Mouse (Mus musculus): ENCODE results near the gene Gm3776. TPM values are rescaled to one million over a fixed set of nuclear protein-coding genes. Genes with fewer than 3 reads are reported as not detected.
A peak's percentile ranks its signal among the peaks of the same experiment; 100 is the strongest.
"Not testable (repeated sequence)": the region's sequence is repeated elsewhere in the genome, so short reads cannot be mapped to it uniquely, and the experiment has no call there.

Gene Gm3776
- not detected in 2 replicates for polyA plus RNA-seq (2015; fragmentation: Nextera tagmentation; extraction: Ambion mirVana)

DNA sequence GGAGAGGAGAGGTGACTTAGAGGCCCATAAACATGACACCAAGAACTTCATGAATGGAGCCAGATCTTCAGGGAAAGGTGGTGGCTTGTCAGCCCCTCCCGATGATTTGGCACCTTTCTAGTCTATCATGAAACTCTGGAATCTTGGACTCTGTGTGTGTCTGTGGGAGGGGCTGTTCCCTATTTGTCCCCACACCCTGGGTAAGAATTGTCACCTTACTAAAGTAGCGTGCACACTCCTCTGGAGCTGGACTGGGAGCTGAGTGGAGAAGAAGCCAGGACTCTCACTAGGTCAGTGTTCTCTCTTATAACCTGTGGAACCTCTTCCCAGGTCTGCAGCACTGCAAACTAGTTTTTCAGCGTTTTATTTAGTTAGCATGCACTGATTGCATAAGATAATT, at the start of gene Gm3776:
Gm3776 (plus strand) TSS at position 216 of the 400 bp plus-strand sequence.
- H3K9ac ChIP-seq; H3K4me3 ChIP-seq; H3K27ac ChIP-seq (replicated peaks); H3K4me1 ChIP-seq; H3K36me3 ChIP-seq; H3K27me3 ChIP-seq (replicated peaks); H3K9me3 ChIP-seq; ATAC-seq (ENCODE audit: extremely low read depth, insufficient number of reproducible peaks, low FRiP score, low TSS enrichment); H3K4me2 ChIP-seq: not testable (repeated sequence)
- WGBS, result 45% methylated on average over 2 of the region's 3 CpGs

DNA sequence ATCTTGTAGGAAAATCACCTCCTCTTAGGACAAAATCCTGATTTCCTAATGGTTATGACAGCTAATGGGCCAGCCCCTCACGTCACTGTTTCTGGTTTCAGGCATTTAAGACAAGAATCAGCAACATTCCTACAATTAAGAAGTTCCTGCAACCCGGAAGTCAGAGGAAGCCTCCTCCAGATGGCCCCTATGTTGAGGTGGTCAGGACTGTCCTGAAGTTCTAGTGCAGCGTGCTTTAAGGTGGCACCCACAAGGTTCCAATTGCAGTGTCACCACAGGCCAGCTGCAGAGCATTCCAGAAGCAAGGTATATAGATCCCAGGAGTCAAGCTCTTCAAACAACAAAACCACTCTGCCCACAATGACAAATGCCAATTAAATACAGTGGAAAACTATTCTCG, 48.0 kb upstream of the Gm3776 start:
- no peak overlapping the region for H3K4me3 ChIP-seq
- H3K9ac ChIP-seq, result no peak overlapping the region
- H3K4me2 ChIP-seq, result no peak overlapping the region
- WGBS, result 30% methylated on average over 4 of the region's 4 CpGs
- no peak overlapping the region for H3K27ac ChIP-seq (replicated peaks)
- peaks cover 45% of the 10 kb centered on the region for H3K36me3 ChIP-seq
- no peak for ATAC-seq (ENCODE audit: extremely low read depth, insufficient number of reproducible peaks, low FRiP score, low TSS enrichment)
- H3K9me3 ChIP-seq, result no peaks in the 10 kb centered on the region
- H3K4me1 ChIP-seq, result peaks cover 22% of the 10 kb centered on the region
- no peaks in the 10 kb centered on the region for H3K27me3 ChIP-seq (replicated peaks)

DNA sequence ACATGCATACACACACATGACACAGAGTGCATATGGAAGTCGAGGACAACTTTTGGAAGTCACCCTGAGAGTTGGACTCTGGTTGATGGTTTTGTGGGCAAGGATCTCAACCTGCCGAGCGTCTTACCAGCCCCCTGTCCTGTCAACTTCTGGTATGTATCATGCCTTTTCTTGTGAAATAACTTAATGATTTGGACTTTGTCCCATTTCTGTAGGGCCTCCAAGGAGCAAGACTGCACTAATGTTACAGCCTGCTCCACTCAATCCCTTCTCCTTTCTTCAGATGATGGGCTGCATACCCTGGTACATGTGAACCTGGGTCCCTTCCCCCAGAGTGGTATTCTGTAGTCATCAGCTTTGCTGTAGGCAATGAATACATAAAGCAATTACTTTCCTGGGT, 46.9 kb upstream of the Gm3776 start:
- H3K36me3 ChIP-seq, result peaks cover 35% of the 10 kb centered on the region
- no peak for ATAC-seq (ENCODE audit: extremely low read depth, insufficient number of reproducible peaks, low FRiP score, low TSS enrichment)
- H3K27me3 ChIP-seq (replicated peaks), result no peaks in the 10 kb centered on the region
- peaks cover 22% of the 10 kb centered on the region for H3K4me1 ChIP-seq
- no peak overlapping the region for H3K9ac ChIP-seq
- H3K4me2 ChIP-seq, result no peak overlapping the region
- 82% methylated on average over 3 of the region's 3 CpGs for WGBS
- H3K9me3 ChIP-seq, result no peaks in the 10 kb centered on the region
- H3K4me3 ChIP-seq, result no peak overlapping the region
- no peak overlapping the region for H3K27ac ChIP-seq (replicated peaks)

DNA sequence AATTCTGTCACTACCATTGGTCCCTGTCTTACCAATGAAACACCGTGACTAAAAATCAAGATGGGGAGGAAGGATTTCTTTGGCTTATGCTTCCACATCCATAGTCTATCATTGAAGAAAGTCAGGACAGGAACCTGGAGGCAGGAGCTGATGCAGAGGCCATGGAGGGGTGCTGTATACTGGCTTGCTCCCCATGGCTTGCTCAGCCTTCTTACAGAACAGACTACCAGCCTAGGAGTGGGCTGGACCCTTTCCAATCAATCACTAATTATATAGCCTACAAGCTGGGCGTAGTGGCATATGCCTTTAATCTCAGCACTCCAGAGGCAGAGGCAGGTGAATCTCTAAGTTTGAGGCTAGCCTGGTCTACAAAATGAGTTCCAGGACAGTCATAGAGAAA, 46.1 kb upstream of the Gm3776 start:
- 92% methylated on average over 2 of the region's 2 CpGs for WGBS
- no peak for ATAC-seq (ENCODE audit: extremely low read depth, insufficient number of reproducible peaks, low FRiP score, low TSS enrichment)
- peaks cover 28% of the 10 kb centered on the region for H3K36me3 ChIP-seq

DNA sequence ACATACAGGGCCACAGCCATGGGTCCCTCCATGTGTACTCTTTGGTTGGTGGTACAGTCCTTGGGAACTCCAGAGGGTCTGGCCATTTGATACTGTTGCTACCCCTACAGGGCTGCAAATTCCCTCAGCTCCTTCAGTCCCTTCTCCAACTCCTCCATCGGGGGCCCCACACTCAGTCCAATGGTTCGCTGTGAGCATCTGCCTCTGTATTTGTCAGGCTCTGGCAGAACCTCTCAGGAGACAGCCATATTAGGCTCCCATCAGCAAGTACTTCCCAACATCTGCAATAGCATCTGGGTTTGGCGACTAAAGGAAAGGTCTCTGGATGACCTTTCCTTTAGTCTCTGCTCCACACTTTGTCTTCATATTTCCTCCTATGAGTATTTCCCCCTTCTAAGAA, 45.4 kb upstream of the Gm3776 start:
- ATAC-seq (ENCODE audit: extremely low read depth, insufficient number of reproducible peaks, low FRiP score, low TSS enrichment), result no peak
- WGBS, result 84% methylated on average over 3 of the region's 3 CpGs
- no peaks in the 10 kb centered on the region for H3K9me3 ChIP-seq
- H3K36me3 ChIP-seq, result peaks cover 22% of the 10 kb centered on the region
- peak overlapping the region; percentile 80 for H3K27ac ChIP-seq (replicated peaks)
- peaks cover 22% of the 10 kb centered on the region for H3K4me1 ChIP-seq
- H3K9ac ChIP-seq, result no peak overlapping the region
- no peaks in the 10 kb centered on the region for H3K27me3 ChIP-seq (replicated peaks)
- H3K4me3 ChIP-seq, result no peak overlapping the region
- H3K4me2 ChIP-seq, result no peak overlapping the region

More for the DNA sequence above, 46.1 kb upstream of the Gm3776 start:
- Histone ChIP-seq H3K27ac (replicated peaks) (no peak overlapping the region), H3K4me3 (no peak overlapping the region), H3K4me2 (no peak overlapping the region), H3K9me3 (no peaks in the 10 kb centered on the region), H3K4me1 (peaks cover 22% of the 10 kb centered on the region), H3K27me3 (replicated peaks) (no peaks in the 10 kb centered on the region), H3K9ac (no peak overlapping the region)

DNA sequence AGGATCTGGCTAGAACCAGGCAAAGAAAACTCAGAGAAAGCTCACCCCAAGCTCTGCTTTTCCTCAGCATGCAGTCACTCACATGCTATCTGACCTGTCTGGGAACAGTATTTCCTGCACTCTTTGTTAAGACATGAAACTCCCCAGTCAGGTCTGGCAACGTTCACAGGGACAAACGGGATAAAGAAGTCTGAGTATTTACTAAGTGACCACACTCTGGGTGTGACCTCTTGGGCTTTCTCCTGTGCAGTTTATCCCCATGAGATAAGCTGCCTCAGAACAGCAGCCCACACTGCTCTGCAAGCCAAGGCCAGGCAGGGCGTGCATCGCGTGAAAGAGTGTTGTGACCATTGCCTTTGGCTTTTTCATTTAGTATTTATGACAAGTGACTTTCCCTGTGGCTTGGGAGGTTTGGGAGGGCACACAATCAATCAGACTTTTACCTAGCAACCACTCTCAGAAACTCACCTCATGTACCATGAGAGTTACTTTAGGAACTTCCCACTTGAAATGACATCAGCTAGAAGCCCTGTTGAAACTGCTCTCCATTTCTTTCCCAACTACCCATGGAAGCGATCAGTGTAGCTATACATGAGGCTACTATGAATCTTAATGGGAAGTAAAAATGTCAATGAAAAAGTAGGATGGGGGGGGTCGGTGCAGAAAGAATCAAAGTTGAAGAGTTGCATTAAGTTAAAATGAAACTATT, 44.4 kb upstream of the Gm3776 start:
- WGBS, result 24% methylated on average over 7 of the region's 7 CpGs
- H3K4me2 ChIP-seq, result peak overlapping the region; percentile 22; the same call in 1 of the 2 replicates
- peaks cover 22% of the 10 kb centered on the region for H3K36me3 ChIP-seq
- H3K4me1 ChIP-seq, result peaks cover 27% of the 10 kb centered on the region
- no peak overlapping the region for H3K4me3 ChIP-seq
- no peaks in the 10 kb centered on the region for H3K27me3 ChIP-seq (replicated peaks)
- H3K27ac ChIP-seq (replicated peaks), result peak overlapping the region; percentile 80
- peak; percentile 66 for ATAC-seq (ENCODE audit: extremely low read depth, insufficient number of reproducible peaks, low FRiP score, low TSS enrichment)
- H3K9me3 ChIP-seq, result no peaks in the 10 kb centered on the region
- H3K9ac ChIP-seq, result 0 out of 2 replicates have a peak overlapping the region, but pooled peaks have one; percentile 11

DNA sequence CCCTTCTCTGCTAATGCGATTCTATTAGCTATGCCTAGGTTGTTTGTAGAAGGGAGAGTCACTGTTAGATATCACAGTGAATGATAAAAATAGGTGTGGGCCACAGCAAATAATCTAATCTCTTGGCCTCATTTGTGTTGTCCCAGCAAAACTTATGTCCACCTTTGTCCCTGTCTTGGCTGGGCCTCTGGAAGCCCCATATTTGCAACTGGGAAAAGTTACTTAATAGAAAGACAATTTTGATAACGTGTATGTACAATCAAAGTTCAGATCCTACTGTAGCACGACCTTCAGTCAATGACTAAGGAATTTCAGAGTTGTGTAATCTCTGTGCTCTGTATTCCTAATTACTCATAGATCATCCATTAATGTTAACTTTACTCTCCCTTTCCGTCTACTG, 39.9 kb upstream of the Gm3776 start:
- no peaks in the 10 kb centered on the region for H3K27me3 ChIP-seq (replicated peaks)
- H3K4me3 ChIP-seq, result no peak overlapping the region
- ATAC-seq (ENCODE audit: extremely low read depth, insufficient number of reproducible peaks, low FRiP score, low TSS enrichment), result no peak
- H3K36me3 ChIP-seq, result no peaks in the 10 kb centered on the region
- no peak overlapping the region for H3K4me2 ChIP-seq
- H3K27ac ChIP-seq (replicated peaks), result no peak overlapping the region
- H3K4me1 ChIP-seq, result peaks cover 20% of the 10 kb centered on the region
- H3K9me3 ChIP-seq, result no peaks in the 10 kb centered on the region
- 60% methylated on average over 4 of the region's 4 CpGs for WGBS
- H3K9ac ChIP-seq, result no peak overlapping the region

DNA sequence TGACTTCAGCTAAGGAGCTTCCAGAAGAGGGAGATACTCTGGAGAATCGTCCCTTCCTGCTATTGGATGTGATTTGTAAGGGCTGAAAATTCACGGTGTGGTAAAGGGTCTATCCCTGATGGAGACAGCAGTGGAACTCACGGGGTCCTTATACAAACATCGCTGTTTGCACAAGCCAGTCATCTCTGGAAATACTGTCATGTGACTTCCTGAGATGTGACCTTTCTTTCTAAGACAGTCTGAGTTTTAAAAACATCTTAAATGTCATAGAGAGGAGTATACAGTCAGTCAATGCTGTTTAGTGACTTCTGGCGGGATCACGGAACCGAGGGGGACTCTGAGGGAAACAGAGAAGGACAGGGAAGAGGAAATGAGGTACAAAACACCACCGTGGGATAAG, 34.3 kb upstream of the Gm3776 start:
- 49% methylated on average over 8 of the region's 8 CpGs for WGBS
- peaks cover 9% of the 10 kb centered on the region for H3K4me1 ChIP-seq
- H3K27ac ChIP-seq (replicated peaks), result no peak overlapping the region
- no peaks in the 10 kb centered on the region for H3K27me3 ChIP-seq (replicated peaks)
- no peak overlapping the region for H3K4me3 ChIP-seq
- no peaks in the 10 kb centered on the region for H3K9me3 ChIP-seq
- H3K36me3 ChIP-seq, result no peaks in the 10 kb centered on the region
- H3K4me2 ChIP-seq, result no peak overlapping the region
- ATAC-seq (ENCODE audit: extremely low read depth, insufficient number of reproducible peaks, low FRiP score, low TSS enrichment), result no peak
- no peak overlapping the region for H3K9ac ChIP-seq

DNA sequence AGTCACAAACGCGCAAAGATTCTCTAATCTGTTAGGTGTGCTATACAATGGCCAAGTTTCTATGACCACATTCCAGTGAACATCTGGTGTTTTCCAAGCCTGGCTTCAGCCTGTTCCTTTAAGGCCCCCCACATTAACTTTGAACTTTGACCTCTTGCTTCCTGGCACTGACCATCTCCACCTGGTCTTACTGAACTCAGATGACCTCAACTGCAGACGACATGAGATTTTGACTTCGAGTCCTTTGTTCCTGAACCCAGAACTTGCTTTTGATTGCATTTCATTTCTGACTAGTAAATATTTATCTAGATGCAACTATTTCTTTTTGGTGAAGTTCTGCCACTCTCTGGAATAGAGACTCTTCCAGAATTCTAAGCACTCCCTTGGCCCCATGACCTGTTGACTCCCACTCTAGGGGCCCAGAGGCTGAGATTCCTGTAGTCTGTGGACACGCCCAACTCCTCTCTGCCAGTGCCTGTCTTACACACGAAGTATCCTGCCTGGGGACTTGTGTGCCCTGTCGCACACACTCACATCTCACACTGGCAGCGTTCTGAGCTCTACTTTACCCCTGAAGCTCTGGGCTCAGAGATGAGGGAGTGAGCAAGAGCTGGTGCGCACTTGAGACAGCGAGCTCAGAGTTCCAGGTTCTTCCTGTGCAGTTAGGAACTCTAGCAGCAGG, 33.6 kb upstream of the Gm3776 start:
- Histone ChIP-seq H3K27ac (replicated peaks) (no peak overlapping the region), H3K9ac (no peak overlapping the region), H3K4me1 (peaks cover 9% of the 10 kb centered on the region), H3K27me3 (replicated peaks) (no peaks in the 10 kb centered on the region), H3K36me3 (no peaks in the 10 kb centered on the region), H3K9me3 (no peaks in the 10 kb centered on the region), H3K4me2 (no peak overlapping the region), H3K4me3 (no peak overlapping the region)
- WGBS, result 66% methylated on average over 10 of the region's 10 CpGs
- no peak for ATAC-seq (ENCODE audit: extremely low read depth, insufficient number of reproducible peaks, low FRiP score, low TSS enrichment)

DNA sequence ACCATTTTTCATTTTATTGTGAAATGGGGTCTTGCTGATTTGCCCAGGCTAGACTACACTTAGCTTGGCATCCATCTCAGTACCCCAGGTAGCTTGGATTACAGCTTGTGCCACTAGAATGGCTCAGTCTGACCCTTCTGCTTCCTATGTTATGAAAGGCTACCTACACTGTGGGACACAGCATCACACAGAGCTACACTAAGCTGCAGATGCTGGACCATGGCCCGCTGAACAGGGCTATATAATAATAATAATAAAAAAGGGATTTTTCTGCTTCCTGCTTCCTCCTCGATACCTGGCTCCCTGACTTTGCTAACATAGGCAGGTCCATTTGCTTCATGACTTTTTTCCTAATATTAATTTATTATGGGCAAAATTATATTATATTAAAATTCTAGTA, 32.5 kb upstream of the Gm3776 start:
- H3K27ac ChIP-seq (replicated peaks), result no peak overlapping the region
- peaks cover 9% of the 10 kb centered on the region for H3K4me1 ChIP-seq
- no peaks in the 10 kb centered on the region for H3K36me3 ChIP-seq
- no peaks in the 10 kb centered on the region for H3K9me3 ChIP-seq
- no peak for ATAC-seq (ENCODE audit: extremely low read depth, insufficient number of reproducible peaks, low FRiP score, low TSS enrichment)
- no peak overlapping the region for H3K4me3 ChIP-seq
- WGBS, result 94% methylated on average over 2 of the region's 2 CpGs
- no peak overlapping the region for H3K4me2 ChIP-seq
- H3K9ac ChIP-seq, result no peak overlapping the region
- H3K27me3 ChIP-seq (replicated peaks), result no peaks in the 10 kb centered on the region

DNA sequence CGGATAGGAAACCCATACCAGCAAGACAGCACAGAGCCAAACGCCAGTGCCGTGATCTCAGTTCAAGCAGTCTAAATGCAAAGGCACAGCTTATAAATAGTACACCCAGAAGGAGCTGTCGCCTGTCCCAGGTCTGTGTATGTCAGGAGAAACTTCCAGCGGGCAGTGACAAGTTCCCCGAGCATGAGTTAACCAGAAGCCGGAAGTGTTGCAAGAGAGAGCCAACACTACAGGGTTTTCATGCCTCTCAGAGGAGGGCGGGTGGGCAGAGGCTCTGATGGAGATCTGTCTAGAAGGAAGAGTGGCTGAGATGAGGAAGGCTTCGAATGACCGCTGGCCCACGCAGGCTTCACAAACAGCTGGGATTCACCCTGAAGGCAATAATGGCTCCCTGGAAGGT, 31.6 kb upstream of the Gm3776 start:
- peak overlapping the region; percentile 61; the same call in 1 of the 2 replicates for H3K9ac ChIP-seq
- H3K27ac ChIP-seq (replicated peaks), result peak overlapping the region; percentile 61
- no peaks in the 10 kb centered on the region for H3K36me3 ChIP-seq
- no peak overlapping the region for H3K4me3 ChIP-seq
- no peaks in the 10 kb centered on the region for H3K27me3 ChIP-seq (replicated peaks)
- H3K4me1 ChIP-seq, result peaks cover 9% of the 10 kb centered on the region
- H3K4me2 ChIP-seq, result peak overlapping the region; percentile 40
- H3K9me3 ChIP-seq, result no peaks in the 10 kb centered on the region
- WGBS, result 40% methylated on average over 11 of the region's 11 CpGs
- ATAC-seq (ENCODE audit: extremely low read depth, insufficient number of reproducible peaks, low FRiP score, low TSS enrichment), result no peak

DNA sequence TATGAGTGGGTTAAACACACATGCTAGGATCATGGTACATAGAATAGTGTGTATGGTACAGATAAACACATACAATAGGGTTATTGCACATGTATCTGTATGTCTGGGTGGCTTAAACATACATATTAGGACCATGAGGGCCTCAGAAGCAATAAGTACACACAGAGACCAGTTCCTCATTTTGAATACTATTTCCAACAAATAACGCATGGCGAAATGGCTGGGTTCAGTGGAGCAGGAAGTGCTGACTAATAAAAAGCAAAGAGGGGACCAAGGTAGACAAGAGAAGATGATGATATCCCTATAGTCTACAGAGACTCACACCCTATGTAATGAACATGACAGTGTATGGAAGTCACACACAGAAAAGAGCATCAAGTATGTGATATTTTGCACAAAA, 28.8 kb upstream of the Gm3776 start:
- no peak overlapping the region for H3K27ac ChIP-seq (replicated peaks)
- H3K4me2 ChIP-seq, result no peak overlapping the region
- H3K9ac ChIP-seq, result no peak overlapping the region
- ATAC-seq (ENCODE audit: extremely low read depth, insufficient number of reproducible peaks, low FRiP score, low TSS enrichment), result no peak
- WGBS, result 92% methylated on average over 2 of the region's 2 CpGs
- no peaks in the 10 kb centered on the region for H3K27me3 ChIP-seq (replicated peaks)
- peaks cover 9% of the 10 kb centered on the region for H3K4me1 ChIP-seq
- H3K36me3 ChIP-seq, result no peaks in the 10 kb centered on the region
- H3K4me3 ChIP-seq, result no peak overlapping the region
- H3K9me3 ChIP-seq, result no peaks in the 10 kb centered on the region

All from heart, embryonic 13.5 days (tissue).